Mouse (Mus musculus): ENCODE data around the gene Kcnd3.

GRCm38 (mm10) chr3:105705061-105705549 is 253.0 kb downstream of the Kcnd3 start:
- TF ChIP-seq CTCF (IDR thresholded peaks at IDR 0.05; ENCODE audit: low read depth) (no peak), EP300 (IDR thresholded peaks at IDR 0.05; ENCODE audit: low read depth) (no peak)
